Mouse (Mus musculus) liver, embryonic 11.5 days (tissue): Measurements from ENCODE around the gene Tmem248. TPM values are rescaled to one million over a fixed set of nuclear protein-coding genes. Genes with fewer than 3 reads are reported as not detected.
"Not testable (repeated sequence)": the region's sequence is repeated elsewhere in the genome, so short reads cannot be mapped to it uniquely, and the experiment has no call there.

Source experiments
- ATAC-seq: fragments of 200-750 bp; cut with Nextera tagmentation; replicated peaks from 2 replicates; pipeline ENCODE4 v1.8.0; 2017; ENCODE audit warnings: moderate number of reproducible peaks, mild to moderate bottlenecking, moderate TSS enrichment, moderate library complexity; ENCODE audit not compliant: low FRiP score
- DNase-seq: peaks from one replicate; pipeline ENCODE4 v3.0.0-alpha.2; 2017; ENCODE audit warnings: low spot score
- H3K27ac ChIP-seq: fragments of 300-500 bp; sonication (generic); 2 replicates; pipeline ENCODE4 v1.5.1; 2014; ENCODE audit warnings: mild to moderate bottlenecking, low read depth, low read length, control low read depth
- H3K27me3 ChIP-seq: fragments of 300-500 bp; sonication (generic); replicated peaks from 2 replicates; pipeline ENCODE4 v1.6.1; 2014; ENCODE audit warnings: low read length, mixed read lengths; ENCODE audit not compliant: control insufficient read depth, insufficient read depth
- H3K36me3 ChIP-seq: fragments of 300-500 bp; sonication (generic); 2 replicates; pipeline ENCODE4 v1.6.1; 2014; ENCODE audit warnings: mild to moderate bottlenecking, low read length, moderate library complexity, mixed read lengths; ENCODE audit not compliant: control insufficient read depth, insufficient read depth
- H3K4me1 ChIP-seq: fragments of 300-500 bp; sonication (generic); replicated peaks from 2 replicates; pipeline ENCODE4 v1.6.1; 2014; ENCODE audit warnings: low read length, mixed read lengths; ENCODE audit not compliant: control insufficient read depth, insufficient read depth
- H3K4me2 ChIP-seq: fragments of 300-500 bp; sonication (generic); 2 replicates; pipeline ENCODE4 v1.6.1; 2014; ENCODE audit warnings: mild to moderate bottlenecking, control low read depth, moderate library complexity
- H3K4me3 ChIP-seq: fragments of 300-500 bp; sonication (generic); 2 replicates; pipeline ENCODE4 v1.5.1; 2014; ENCODE audit warnings: low read depth, low read length, control low read depth
- H3K9ac ChIP-seq: fragments of 300-500 bp; sonication (generic); 2 replicates; pipeline ENCODE4 v1.6.1; 2014; ENCODE audit warnings: low read depth, low read length, control low read depth
- H3K9me3 ChIP-seq: fragments of 300-500 bp; sonication (generic); 2 replicates; pipeline ENCODE4 v1.6.1; 2016; ENCODE audit warnings: low read length, inconsistent platforms, mixed read lengths; ENCODE audit not compliant: control insufficient read depth
- WGBS: fragments of 180-500 bp; shearing (Covaris S2); extraction: QIAGEN DNeasy Blood & Tissue Kit; methylation state at CpG from one replicate; pipeline ENCODE4 v1.1.7; 2014; 5-methylcytosine and 5-hydroxymethylcytosine counted together
- polyA plus RNA-seq: library from polyadenylated mRNA; unstranded; fragments of >200 nt; fragmentation: Nextera tagmentation; extraction: Ambion mirVana; gene quantifications from 2 replicates; pipeline ENCODE4 v1.2.1, GENCODE M21; 2014

Tmem248 gene
- polyA plus RNA-seq, 1 experiment from 2014 or later, result 49.0 TPM

DNA sequence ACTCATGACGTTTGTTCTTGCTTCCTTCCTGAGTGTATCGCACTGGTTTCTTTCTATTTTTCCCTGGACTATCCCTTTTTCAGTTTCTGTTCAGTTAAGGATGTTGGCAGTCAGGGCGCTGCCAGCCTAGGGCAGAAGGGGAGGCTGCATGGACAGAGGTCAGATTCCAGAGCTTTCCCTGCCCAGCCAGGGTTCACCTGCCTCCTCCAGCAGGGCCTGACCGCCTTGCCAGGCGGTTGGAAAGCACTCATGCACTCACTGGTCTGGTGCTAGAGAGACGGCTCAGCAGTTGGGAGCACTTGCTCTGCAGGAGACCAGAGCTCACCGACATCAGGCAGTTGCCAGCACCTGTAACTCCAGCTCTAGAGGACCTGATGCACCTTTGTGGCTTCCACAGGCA is 22.4 kb downstream of the Tmem248 start:
- Histone ChIP-seq H3K4me1 (no peaks in the 10 kb centered on the region), H3K9me3 (no peaks in the 10 kb centered on the region), H3K9ac (no peak overlapping the region), H3K27me3 (no peaks in the 10 kb centered on the region), H3K27ac (no peak overlapping the region), H3K4me3 (no peak overlapping the region), H3K4me2 (no peak overlapping the region), H3K36me3 (peaks cover 68% of the 10 kb centered on the region)
- WGBS, result 87% methylated on average over 7 of the region's 7 CpGs
- no peak for ATAC-seq
- no peak for DNase-seq

GRCm38 (mm10) chr5:130239856-130240255 is 23.0 kb downstream of the Tmem248 start:
- ATAC-seq, result no peak

GRCm38 (mm10) chr5:130241426-130241825 is 24.5 kb downstream of the Tmem248 start:
- H3K27ac ChIP-seq, result no peak overlapping the region
- no peaks in the 10 kb centered on the region for H3K27me3 ChIP-seq
- WGBS, result 88% methylated on average over 12 of the region's 12 CpGs
- H3K9me3 ChIP-seq, result no peaks in the 10 kb centered on the region
- no peak overlapping the region for H3K9ac ChIP-seq
- no peak overlapping the region for H3K4me3 ChIP-seq
- no peaks in the 10 kb centered on the region for H3K4me1 ChIP-seq
- peaks cover 62% of the 10 kb centered on the region for H3K36me3 ChIP-seq
- ATAC-seq (no peak), DNase-seq (no peak)
- no peak overlapping the region for H3K4me2 ChIP-seq

More at GRCm38 (mm10) chr5:130239856-130240255, 23.0 kb downstream of the Tmem248 start:
- Histone ChIP-seq H3K27me3 (no peaks in the 10 kb centered on the region), H3K36me3 (peaks cover 67% of the 10 kb centered on the region), H3K27ac (no peak overlapping the region), H3K9me3 (no peaks in the 10 kb centered on the region), H3K9ac (no peak overlapping the region), H3K4me1 (no peaks in the 10 kb centered on the region), H3K4me2 (no peak overlapping the region), H3K4me3 (no peak overlapping the region)
- 97% methylated on average over 2 of the region's 2 CpGs for WGBS
- DNase-seq, result no peak

DNA sequence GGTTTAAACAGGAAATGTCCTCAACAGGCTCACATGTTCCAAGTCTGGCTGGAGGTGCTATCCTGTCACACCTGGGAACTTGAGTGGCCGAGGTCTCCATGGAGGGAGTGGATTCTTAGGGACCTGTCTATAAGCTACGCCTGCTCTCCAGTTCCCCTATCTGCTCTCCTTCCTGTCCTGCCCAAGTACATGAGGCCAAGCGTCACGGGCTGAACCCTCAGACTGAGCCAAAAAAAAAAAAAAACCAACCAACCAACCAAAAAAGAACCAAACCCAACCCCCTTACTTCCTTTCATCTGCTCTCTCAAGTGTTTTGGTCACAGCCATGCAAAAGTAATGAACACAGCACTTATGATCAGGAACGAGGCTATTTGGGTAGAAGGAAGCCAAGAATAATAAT is 30.9 kb downstream of the Tmem248 start:
- no peaks in the 10 kb centered on the region for H3K4me1 ChIP-seq
- WGBS, result 87% methylated on average over 5 of the region's 5 CpGs
- no peak overlapping the region for H3K27ac ChIP-seq
- H3K4me2 ChIP-seq, result no peak overlapping the region
- no peak overlapping the region for H3K9ac ChIP-seq
- no peak overlapping the region for H3K4me3 ChIP-seq
- no peaks in the 10 kb centered on the region for H3K27me3 ChIP-seq
- H3K9me3 ChIP-seq, result no peaks in the 10 kb centered on the region
- no peak for DNase-seq
- peaks cover 74% of the 10 kb centered on the region for H3K36me3 ChIP-seq
- ATAC-seq, result no peak

DNA sequence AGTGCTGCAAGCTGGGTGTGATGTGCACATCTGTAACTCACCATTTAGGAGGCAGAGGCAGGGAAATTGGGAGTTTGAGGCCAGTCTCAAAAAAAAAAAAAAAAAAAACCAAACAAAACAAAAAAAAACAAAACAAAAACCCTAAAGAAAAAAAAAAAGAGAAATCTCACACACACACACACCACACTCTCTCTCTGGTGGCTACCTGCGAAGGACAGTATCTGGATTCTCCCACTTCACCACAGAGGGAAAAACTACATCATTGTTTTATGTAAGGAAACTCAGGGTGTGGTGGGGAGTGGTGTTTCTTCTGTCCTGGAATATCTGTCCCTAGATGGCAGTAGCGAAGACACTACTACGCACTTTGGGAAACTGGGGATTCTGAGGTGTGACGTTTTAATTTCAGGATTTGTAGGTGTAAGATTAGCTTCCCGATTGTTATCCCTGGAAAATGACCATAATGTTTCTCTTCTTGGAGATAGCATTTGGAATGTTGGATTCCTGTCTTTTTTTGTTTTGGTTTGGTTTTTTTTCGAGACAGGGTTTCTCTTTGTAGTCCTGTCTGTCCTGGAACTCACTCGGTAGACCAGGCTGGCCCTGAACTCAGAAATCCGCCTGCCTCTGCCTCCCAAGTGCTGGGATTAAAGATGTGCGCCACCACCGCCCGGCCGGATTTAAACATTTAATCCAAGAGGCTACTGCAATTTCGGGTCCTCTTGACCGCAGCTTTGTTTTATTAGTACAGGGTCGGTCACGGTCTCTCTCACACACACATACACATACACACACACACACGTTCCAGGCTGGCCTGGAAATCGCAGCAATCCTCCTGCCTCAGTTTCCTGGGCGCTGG is 37.5 kb downstream of the Tmem248 start:
- DNase-seq (no peak), ATAC-seq (no peak)
- Histone ChIP-seq H3K4me1 (peaks cover 10% of the 10 kb centered on the region; the same call in 1 of the 2 replicates), H3K9ac (peak overlapping the region; percentile 81), H3K27me3 (no peaks in the 10 kb centered on the region), H3K9me3 (no peaks in the 10 kb centered on the region), H3K27ac (peak overlapping the region; percentile 80; the same call in 1 of the 2 replicates), H3K36me3 (peaks cover 33% of the 10 kb centered on the region), H3K4me2 (peak overlapping the region; percentile 66), H3K4me3 (peak overlapping the region; percentile 77)
- 11% methylated on average over 19 of the region's 19 CpGs for WGBS

DNA sequence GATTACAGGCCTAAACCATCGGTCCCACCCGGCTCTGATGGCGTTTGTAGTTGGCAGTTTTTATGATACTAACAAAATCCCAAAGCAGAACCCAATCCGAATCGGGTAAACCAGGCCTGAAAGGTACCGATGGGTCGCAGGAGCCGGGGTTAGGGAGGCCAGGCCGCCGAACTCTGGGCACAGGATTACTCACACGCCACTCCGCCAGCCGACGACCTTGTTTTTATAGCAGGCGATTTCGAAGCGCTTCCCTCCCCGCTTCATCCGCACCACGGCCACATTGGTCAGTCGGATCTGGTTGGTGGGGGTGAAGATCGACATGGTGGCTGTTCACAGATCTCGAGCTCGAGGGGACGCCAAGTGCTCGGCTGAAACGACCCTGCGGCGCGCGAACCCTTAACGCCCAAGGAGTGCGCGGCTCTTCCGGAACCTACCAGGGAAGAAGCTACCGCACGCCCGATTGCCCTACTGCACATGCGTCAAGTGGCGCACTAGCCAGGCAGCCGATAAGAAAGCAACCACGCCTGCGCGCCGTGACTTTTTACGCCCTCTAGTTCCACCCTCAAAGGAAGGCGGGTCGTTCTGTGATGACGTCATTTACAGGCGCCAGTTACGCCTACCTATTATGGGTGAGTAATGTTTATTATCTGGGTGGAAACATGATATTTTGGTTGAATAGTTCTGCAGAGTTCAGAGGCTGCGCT is 38.3 kb downstream of the Tmem248 start, which contains the start of the genes Sbds and Tyw1:
Sbds (minus strand) TSS at position 514 of the 704 bp plus-strand sequence.
Tyw1 (plus strand) TSS at position 603 of the 704 bp plus-strand sequence.
- H3K9me3 ChIP-seq, result no peaks in the 10 kb centered on the region
- peak within 1 kb of the TSS; percentile 71 for H3K4me2 ChIP-seq
- H3K27ac ChIP-seq, result peak within 1 kb of the TSS; percentile 80
- peaks cover 27% of the 10 kb centered on the region for H3K36me3 ChIP-seq
- peak; percentile 85 for ATAC-seq
- H3K9ac ChIP-seq, result peak within 1 kb of the TSS; percentile 81
- peak within 1 kb of the TSS; percentile 77 for H3K4me3 ChIP-seq
- no peaks in the 10 kb centered on the region for H3K27me3 ChIP-seq
- peaks cover 10% of the 10 kb centered on the region; the same call in 1 of the 2 replicates for H3K4me1 ChIP-seq
- under 1% methylated on average over 52 of the region's 52 CpGs for WGBS
- peak; percentile 92 for DNase-seq

DNA sequence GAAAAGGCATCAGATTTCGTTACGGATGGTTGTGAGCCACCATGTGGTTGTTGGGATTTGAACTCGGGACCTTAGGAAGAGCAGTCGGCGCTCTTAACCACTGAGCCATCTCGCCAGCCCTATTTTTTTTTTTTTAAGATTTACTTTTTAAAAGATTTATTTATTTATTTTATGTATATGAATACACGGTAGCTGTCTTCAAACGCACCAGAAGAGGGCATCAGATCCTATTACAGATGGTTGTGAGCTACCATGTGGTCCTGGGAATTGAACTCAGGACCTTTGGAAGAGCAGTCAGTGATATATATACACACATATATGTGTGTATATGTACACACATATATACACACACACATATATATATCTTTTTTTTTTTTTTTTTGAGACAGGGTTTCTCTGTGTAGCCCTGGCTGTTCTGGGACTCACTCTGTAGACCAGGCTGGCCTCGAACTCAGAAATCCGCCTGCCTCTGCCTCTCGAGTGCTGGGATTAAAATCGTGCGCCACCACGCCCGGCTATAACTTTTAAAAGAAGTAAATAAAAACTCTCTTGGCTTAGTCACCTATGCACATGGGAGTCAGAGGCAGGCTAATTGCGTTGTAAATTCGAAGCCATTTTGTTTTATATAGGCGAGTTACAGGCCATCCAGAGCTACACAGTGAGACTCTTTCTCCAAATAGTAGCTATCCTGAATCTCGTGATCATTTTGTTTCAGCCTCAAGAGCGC is 39.1 kb downstream of the Tmem248 start:
- 25% methylated on average over 20 of the region's 20 CpGs for WGBS
- H3K9ac ChIP-seq, result peak overlapping the region; percentile 62; the same call in 1 of the 2 replicates
- not testable (repeated sequence) for DNase-seq, H3K27me3 ChIP-seq, H3K4me1 ChIP-seq, H3K9me3 ChIP-seq
- peak overlapping the region; percentile 77 for H3K4me3 ChIP-seq
- ATAC-seq, result 0 out of 2 replicates have a peak, but pooled peaks have one; percentile 1
- peak overlapping the region; percentile 71 for H3K4me2 ChIP-seq
- H3K36me3 ChIP-seq, result peaks cover 19% of the 10 kb centered on the region
- peak overlapping the region; percentile 79 for H3K27ac ChIP-seq

GRCm38 (mm10) chr5:130256678-130257271 is 39.9 kb downstream of the Tmem248 start:
- Histone ChIP-seq H3K4me2 (peak overlapping the region; percentile 71), H3K27me3 (no peaks in the 10 kb centered on the region), H3K36me3 (peaks cover 12% of the 10 kb centered on the region), H3K9me3 (no peaks in the 10 kb centered on the region), H3K4me1 (peaks cover 10% of the 10 kb centered on the region; the same call in 1 of the 2 replicates), H3K9ac (peak overlapping the region; percentile 68), H3K4me3 (peak overlapping the region; percentile 77), H3K27ac (peak overlapping the region; percentile 79)
- peak; percentile 91 for ATAC-seq
- under 1% methylated on average over 25 of the region's 25 CpGs for WGBS
- peak; percentile 87 for DNase-seq
